Mouse (Mus musculus): Measurements from ENCODE around the gene Lemd2. TPM values are rescaled to one million over a fixed set of nuclear protein-coding genes. Genes with fewer than 3 reads are reported as not detected.
A peak's percentile ranks its signal among the peaks of the same experiment; 100 is the strongest.

Lemd2 gene
- polyA plus RNA-seq, 2 experiments = 21.2 to 93.5 TPM

GRCm38 (mm10) chr17:27201981-27202380 lies 2.3 kb downstream of the Lemd2 start:
- H3K36me3 ChIP-seq (ENCODE audit: control insufficient read depth, insufficient read depth, low read length) = peaks cover 49% of the 10 kb centered on the region
- no peak overlapping the region for H3K4me3 ChIP-seq (replicated peaks; ENCODE audit: low read length)
- H3K9me3 ChIP-seq (ENCODE audit: control insufficient read depth, low read length) = no peaks in the 10 kb centered on the region
- ATAC-seq (ENCODE audit: low FRiP score, low read depth) = no peak
- DNase-seq (ENCODE audit: low spot score) = no peak
- no peaks in the 10 kb centered on the region for H3K27me3 ChIP-seq (ENCODE audit: control insufficient read depth, insufficient read depth, low read length)
- H3K9ac ChIP-seq (ENCODE audit: low read depth, low read length, severe bottlenecking) = no peak overlapping the region
- WGBS = 76% methylated on average over 2 of the region's 2 CpGs
- no peak overlapping the region for H3K27ac ChIP-seq (replicated peaks; ENCODE audit: low read depth, low read length)
- H3K4me1 ChIP-seq (ENCODE audit: control insufficient read depth, insufficient read depth, low read length) = peaks cover 24% of the 10 kb centered on the region
- no peak for TF ChIP-seq POLR2A (IDR thresholded peaks at IDR 0.05; ENCODE audit: borderline replicate concordance, extremely low read depth, insufficient read depth, insufficient read length)
- H3K4me2 ChIP-seq (replicated peaks; ENCODE audit: low read depth, low read length, severe bottlenecking) = no peak overlapping the region

- peak; percentile 57 for DNase-seq (ENCODE audit: low spot score)
- no peaks in the 10 kb centered on the region for H3K9me3 ChIP-seq (ENCODE audit: control insufficient read depth, low read length)
- TF ChIP-seq POLR2A (IDR thresholded peaks at IDR 0.05; ENCODE audit: borderline replicate concordance, extremely low read depth, insufficient read depth, insufficient read length) = no peak
- no peak for ATAC-seq (ENCODE audit: low FRiP score, low read depth)
- no peak overlapping the region for H3K27ac ChIP-seq (replicated peaks; ENCODE audit: low read depth, low read length)
- H3K27me3 ChIP-seq (ENCODE audit: control insufficient read depth, insufficient read depth, low read length) = no peaks in the 10 kb centered on the region
- peaks cover 59% of the 10 kb centered on the region for H3K36me3 ChIP-seq (ENCODE audit: control insufficient read depth, insufficient read depth, low read length)
- WGBS = 6% methylated on average over 11 of the region's 11 CpGs
- H3K4me1 ChIP-seq (ENCODE audit: control insufficient read depth, insufficient read depth, low read length) = peaks cover 20% of the 10 kb centered on the region
- no peak overlapping the region for H3K9ac ChIP-seq (ENCODE audit: low read depth, low read length, severe bottlenecking)
- no peak overlapping the region for H3K4me2 ChIP-seq (replicated peaks; ENCODE audit: low read depth, low read length, severe bottlenecking)
- H3K4me3 ChIP-seq (replicated peaks; ENCODE audit: low read length) = no peak overlapping the region
These were observed 3.5 kb downstream of the Lemd2 start for GRCm38 (mm10) chr17:27200801-27201200.

- peaks cover 20% of the 10 kb centered on the region for H3K4me1 ChIP-seq (ENCODE audit: control insufficient read depth, insufficient read depth, low read length)
- no peak for TF ChIP-seq POLR2A (IDR thresholded peaks at IDR 0.05; ENCODE audit: borderline replicate concordance, extremely low read depth, insufficient read depth, insufficient read length)
- 62% methylated on average over 7 of the region's 7 CpGs for WGBS
These were observed 4.4 kb downstream of the Lemd2 start for GRCm38 (mm10) chr17:27199864-27200263.

GRCm38 (mm10) chr17:27199205-27199604 lies 5.1 kb downstream of the Lemd2 start:
- TF ChIP-seq POLR2A (IDR thresholded peaks at IDR 0.05; ENCODE audit: borderline replicate concordance, extremely low read depth, insufficient read depth, insufficient read length) = no peak
- H3K4me3 ChIP-seq (replicated peaks; ENCODE audit: low read length) = no peak overlapping the region
- ATAC-seq (ENCODE audit: low FRiP score, low read depth) (no peak), DNase-seq (ENCODE audit: low spot score) (no peak)
- 93% methylated on average over 9 of the region's 9 CpGs for WGBS
- no peak overlapping the region for H3K4me2 ChIP-seq (replicated peaks; ENCODE audit: low read depth, low read length, severe bottlenecking)
- H3K36me3 ChIP-seq (ENCODE audit: control insufficient read depth, insufficient read depth, low read length) = peaks cover 75% of the 10 kb centered on the region
- no peak overlapping the region for H3K9ac ChIP-seq (ENCODE audit: low read depth, low read length, severe bottlenecking)
- no peak overlapping the region for H3K27ac ChIP-seq (replicated peaks; ENCODE audit: low read depth, low read length)
- H3K4me1 ChIP-seq (ENCODE audit: control insufficient read depth, insufficient read depth, low read length) = peaks cover 20% of the 10 kb centered on the region
- H3K9me3 ChIP-seq (ENCODE audit: control insufficient read depth, low read length) = no peaks in the 10 kb centered on the region
- no peaks in the 10 kb centered on the region for H3K27me3 ChIP-seq (ENCODE audit: control insufficient read depth, insufficient read depth, low read length)

More at GRCm38 (mm10) chr17:27199864-27200263, 4.4 kb downstream of the Lemd2 start:
- Histone ChIP-seq H3K36me3 (ENCODE audit: control insufficient read depth, insufficient read depth, low read length) (peaks cover 68% of the 10 kb centered on the region), H3K4me2 (replicated peaks; ENCODE audit: low read depth, low read length, severe bottlenecking) (no peak overlapping the region), H3K27ac (replicated peaks; ENCODE audit: low read depth, low read length) (no peak overlapping the region), H3K27me3 (ENCODE audit: control insufficient read depth, insufficient read depth, low read length) (no peaks in the 10 kb centered on the region), H3K4me3 (replicated peaks; ENCODE audit: low read length) (no peak overlapping the region), H3K9me3 (ENCODE audit: control insufficient read depth, low read length) (no peaks in the 10 kb centered on the region), H3K9ac (ENCODE audit: low read depth, low read length, severe bottlenecking) (no peak overlapping the region)
- ATAC-seq (ENCODE audit: low FRiP score, low read depth) (no peak), DNase-seq (ENCODE audit: low spot score) (no peak)

GRCm38 (mm10) chr17:27196206-27196605 lies 8.1 kb downstream of the Lemd2 start:
- Histone ChIP-seq H3K27me3 (ENCODE audit: control insufficient read depth, insufficient read depth, low read length) (no peaks in the 10 kb centered on the region), H3K36me3 (ENCODE audit: control insufficient read depth, insufficient read depth, low read length) (peaks cover 93% of the 10 kb centered on the region), H3K27ac (replicated peaks; ENCODE audit: low read depth, low read length) (no peak overlapping the region), H3K9me3 (ENCODE audit: control insufficient read depth, low read length) (no peaks in the 10 kb centered on the region), H3K4me2 (replicated peaks; ENCODE audit: low read depth, low read length, severe bottlenecking) (no peak overlapping the region), H3K9ac (ENCODE audit: low read depth, low read length, severe bottlenecking) (no peak overlapping the region), H3K4me1 (ENCODE audit: control insufficient read depth, insufficient read depth, low read length) (peaks cover 10% of the 10 kb centered on the region), H3K4me3 (replicated peaks; ENCODE audit: low read length) (no peak overlapping the region)
- DNase-seq (ENCODE audit: low spot score) (no peak), ATAC-seq (ENCODE audit: low FRiP score, low read depth) (no peak)
- 38% methylated on average over 9 of the region's 9 CpGs for WGBS
- no peak for TF ChIP-seq POLR2A (IDR thresholded peaks at IDR 0.05; ENCODE audit: borderline replicate concordance, extremely low read depth, insufficient read depth, insufficient read length)
